Mouse (Mus musculus) C2C12 (cell line): ENCODE data around the gene Adcy3.

Experiments
- CEBPB ChIP-seq: IDR thresholded peaks from one replicate; pipeline ENCODE4 v1.6.1; 2011; ENCODE audit warnings: low read depth, mild to moderate bottlenecking, control low read depth, moderate library complexity
- CTCF ChIP-seq: IDR thresholded peaks from one replicate; pipeline ENCODE4 v1.5.1; 2011; ENCODE audit not compliant: control insufficient read depth, insufficient read depth, insufficient read length
- FOSL1 ChIP-seq: IDR thresholded peaks from one replicate; pipeline ENCODE4 v1.8.0; 2011; ENCODE audit warnings: mild to moderate bottlenecking, low read length; ENCODE audit not compliant: poor library complexity, insufficient read depth, severe bottlenecking
- MAX ChIP-seq: IDR thresholded peaks from one replicate; pipeline ENCODE4 v1.6.1; 2011; ENCODE audit warnings: mild to moderate bottlenecking, control low read depth
- MYOD1 ChIP-seq: IDR thresholded peaks from one replicate; pipeline ENCODE4 v1.6.1; 2011; ENCODE audit warnings: low read depth; ENCODE audit not compliant: control insufficient read depth, insufficient read length
- USF1 ChIP-seq: IDR thresholded peaks from one replicate; pipeline ENCODE4 v1.6.1; 2011; ENCODE audit warnings: low read depth, mild to moderate bottlenecking, control low read depth, moderate library complexity

DNA sequence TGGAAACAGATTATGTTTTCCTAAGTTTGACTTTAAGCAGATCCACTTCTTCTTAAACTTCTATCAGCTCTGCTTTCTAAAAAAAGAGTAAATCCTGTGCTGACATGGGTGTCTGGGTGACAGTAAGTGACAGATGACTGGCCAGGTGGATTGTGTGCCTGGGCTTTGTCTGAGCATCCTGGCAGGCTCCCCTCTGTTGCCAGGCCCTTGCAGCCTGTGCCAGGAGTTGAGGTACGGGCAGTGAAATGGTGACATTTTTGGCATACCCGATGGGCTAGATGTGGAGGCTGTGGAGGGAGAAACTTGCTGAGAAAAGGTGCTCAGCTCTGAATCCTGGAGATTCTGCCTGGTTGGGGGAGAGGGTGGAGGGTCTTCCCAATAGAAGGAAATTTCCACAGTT is 24.6 kb downstream of the Adcy3 start:
- TF ChIP-seq CTCF (no peak), CEBPB (no peak), MAX (no peak), FOSL1 (no peak), USF1 (no peak), MYOD1 (no peak)
